Mouse (Mus musculus) heart, embryonic 16.5 days (tissue): ENCODE results near the gene Ptprg. TPM values are rescaled to one million over a fixed set of nuclear protein-coding genes. Genes with fewer than 3 reads are reported as not detected.

ENCODE experiments used
- ATAC-seq: fragments of 200-750 bp; cut with Nextera tagmentation; replicated peaks from 2 replicates; pipeline ENCODE4 v1.8.0; 2017; ENCODE audit warnings: moderate number of reproducible peaks; ENCODE audit not compliant: insufficient read depth, low FRiP score; ENCODE audit errors: extremely low read depth
- H3K27ac ChIP-seq: fragments of 300-500 bp; sonication (generic); 2 replicates; pipeline ENCODE4 v1.5.1; 2014; ENCODE audit warnings: mild to moderate bottlenecking, low read length, control low read depth, moderate library complexity
- H3K27me3 ChIP-seq: fragments of 300-500 bp; sonication (generic); 2 replicates; pipeline ENCODE4 v1.6.1; 2014; ENCODE audit warnings: low read length, mixed read lengths; ENCODE audit not compliant: control insufficient read depth, insufficient read depth
- H3K36me3 ChIP-seq: fragments of 300-500 bp; sonication (generic); 2 replicates; pipeline ENCODE4 v1.6.1; 2014; ENCODE audit not compliant: control insufficient read depth, insufficient read depth
- H3K4me1 ChIP-seq: fragments of 300-500 bp; sonication (generic); 2 replicates; pipeline ENCODE4 v1.6.1; 2014; ENCODE audit warnings: low read length, mixed read lengths; ENCODE audit not compliant: control insufficient read depth, insufficient read depth
- H3K4me2 ChIP-seq: fragments of 300-500 bp; sonication (generic); 2 replicates; pipeline ENCODE4 v1.6.1; 2014; ENCODE audit warnings: low read depth, mild to moderate bottlenecking, control low read depth, low read length
- H3K4me3 ChIP-seq: fragments of 300-500 bp; sonication (generic); 2 replicates; pipeline ENCODE4 v1.5.1; 2014; ENCODE audit warnings: mild to moderate bottlenecking, control low read depth, low read length
- H3K9ac ChIP-seq: fragments of 300-500 bp; sonication (generic); 2 replicates; pipeline ENCODE4 v1.6.1; 2014; ENCODE audit warnings: low read length, control low read depth
- H3K9me3 ChIP-seq: fragments of 300-500 bp; sonication (generic); replicated peaks from 2 replicates; pipeline ENCODE4 v1.6.1; 2016; ENCODE audit warnings: low read length; ENCODE audit not compliant: control insufficient read depth
- WGBS: fragments of 180-500 bp; shearing (Covaris S2); extraction: QIAGEN DNeasy Blood & Tissue Kit; methylation state at CpG from one replicate; pipeline ENCODE4 v1.1.7; 2014; 5-methylcytosine and 5-hydroxymethylcytosine counted together
- polyA plus RNA-seq: library from polyadenylated mRNA; unstranded; fragments of >200 nt; fragmentation: Nextera tagmentation; extraction: Ambion mirVana; gene quantifications from 2 replicates; pipeline ENCODE4 v1.2.1, GENCODE M21; 2015

Gene Ptprg
- polyA plus RNA-seq, 1 experiment from 2014 or later: 13.4 TPM

GRCm38 (mm10) chr14:11754656-11755055 is 201.3 kb downstream of the Ptprg start:
- H3K4me1 ChIP-seq: peaks cover 7% of the 10 kb centered on the region
- H3K4me2 ChIP-seq: no peak overlapping the region; the same call in 1 of the 2 replicates
- H3K36me3 ChIP-seq: no peaks in the 10 kb centered on the region
- no peaks in the 10 kb centered on the region for H3K9me3 ChIP-seq
- no peak for ATAC-seq
- 59% methylated on average over 4 of the region's 4 CpGs for WGBS
- H3K27ac ChIP-seq: 0 out of 2 replicates have a peak overlapping the region, but pooled peaks have one; percentile 25
- no peak overlapping the region for H3K4me3 ChIP-seq
- no peak overlapping the region for H3K9ac ChIP-seq
- H3K27me3 ChIP-seq: no peaks in the 10 kb centered on the region

GRCm38 (mm10) chr14:11758185-11758584 is 204.9 kb downstream of the Ptprg start:
- 84% methylated on average over 6 of the region's 6 CpGs for WGBS

GRCm38 (mm10) chr14:11759356-11759755 is 206.0 kb downstream of the Ptprg start:
- Histone ChIP-seq H3K27ac (no peak overlapping the region), H3K27me3 (no peaks in the 10 kb centered on the region), H3K4me2 (no peak overlapping the region), H3K4me1 (peaks cover 30% of the 10 kb centered on the region), H3K9ac (no peak overlapping the region), H3K4me3 (no peak overlapping the region), H3K36me3 (no peaks in the 10 kb centered on the region), H3K9me3 (no peaks in the 10 kb centered on the region)
- 73% methylated on average over 1 of the region's 1 CpGs for WGBS
- no peak for ATAC-seq

More at GRCm38 (mm10) chr14:11758185-11758584, 204.9 kb downstream of the Ptprg start:
- H3K4me3 ChIP-seq: no peak overlapping the region
- H3K4me2 ChIP-seq: no peak overlapping the region
- no peak overlapping the region for H3K27ac ChIP-seq
- H3K4me1 ChIP-seq: peaks cover 26% of the 10 kb centered on the region
- ATAC-seq: no peak
- no peak overlapping the region for H3K9ac ChIP-seq
- no peaks in the 10 kb centered on the region for H3K27me3 ChIP-seq
- no peaks in the 10 kb centered on the region for H3K36me3 ChIP-seq
- no peaks in the 10 kb centered on the region for H3K9me3 ChIP-seq

GRCm38 (mm10) chr14:11762995-11763394 is 209.7 kb downstream of the Ptprg start:
- Histone ChIP-seq H3K9ac (no peak overlapping the region), H3K27ac (no peak overlapping the region)

GRCm38 (mm10) chr14:11772736-11773135 is 219.4 kb downstream of the Ptprg start:
- no peak for ATAC-seq
- WGBS: 56% methylated on average over 5 of the region's 5 CpGs
- peaks cover 35% of the 10 kb centered on the region for H3K4me1 ChIP-seq
- no peaks in the 10 kb centered on the region for H3K9me3 ChIP-seq
- H3K27ac ChIP-seq: no peak overlapping the region
- H3K9ac ChIP-seq: no peak overlapping the region
- no peaks in the 10 kb centered on the region for H3K27me3 ChIP-seq
- H3K4me3 ChIP-seq: no peak overlapping the region
- H3K36me3 ChIP-seq: no peaks in the 10 kb centered on the region
- no peak overlapping the region for H3K4me2 ChIP-seq

More at GRCm38 (mm10) chr14:11762995-11763394, 209.7 kb downstream of the Ptprg start:
- ATAC-seq: peak; percentile 28; the same call in 1 of the 2 replicates
- Histone ChIP-seq H3K36me3 (no peaks in the 10 kb centered on the region), H3K4me1 (peaks cover 32% of the 10 kb centered on the region), H3K9me3 (no peaks in the 10 kb centered on the region), H3K4me3 (no peak overlapping the region), H3K4me2 (no peak overlapping the region), H3K27me3 (no peaks in the 10 kb centered on the region)
- 43% methylated on average over 7 of the region's 7 CpGs for WGBS

- Histone ChIP-seq H3K4me2 (no peak overlapping the region), H3K36me3 (no peaks in the 10 kb centered on the region), H3K27me3 (no peaks in the 10 kb centered on the region), H3K9me3 (no peaks in the 10 kb centered on the region), H3K27ac (peak overlapping the region; percentile 49), H3K4me3 (no peak overlapping the region), H3K9ac (no peak overlapping the region), H3K4me1 (peaks cover 38% of the 10 kb centered on the region)
- 34% methylated on average over 4 of the region's 4 CpGs for WGBS
- ATAC-seq: peak; percentile 73
Observed at GRCm38 (mm10) chr14:11774476-11775037, 221.2 kb downstream of the Ptprg start.

GRCm38 (mm10) chr14:11775204-11775603 is 221.9 kb downstream of the Ptprg start:
- Histone ChIP-seq H3K27me3 (no peaks in the 10 kb centered on the region), H3K4me3 (no peak overlapping the region), H3K27ac (peak overlapping the region; percentile 77), H3K4me1 (peaks cover 38% of the 10 kb centered on the region), H3K36me3 (no peaks in the 10 kb centered on the region), H3K4me2 (peak overlapping the region; percentile 37), H3K9ac (peak overlapping the region; percentile 60), H3K9me3 (no peaks in the 10 kb centered on the region)
- WGBS: 22% methylated on average over 11 of the region's 11 CpGs
- 0 out of 2 replicates have a peak, but pooled peaks have one; percentile 42 for ATAC-seq

- Histone ChIP-seq H3K4me1 (peaks cover 34% of the 10 kb centered on the region), H3K4me2 (no peak overlapping the region), H3K9ac (no peak overlapping the region), H3K27ac (no peak overlapping the region), H3K9me3 (no peaks in the 10 kb centered on the region), H3K27me3 (no peaks in the 10 kb centered on the region), H3K4me3 (no peak overlapping the region), H3K36me3 (no peaks in the 10 kb centered on the region)
- ATAC-seq: no peak
- 78% methylated on average over 6 of the region's 6 CpGs for WGBS
Observed at GRCm38 (mm10) chr14:11775951-11776495, 222.7 kb downstream of the Ptprg start.

GRCm38 (mm10) chr14:11776566-11776965 is 223.2 kb downstream of the Ptprg start:
- no peaks in the 10 kb centered on the region for H3K9me3 ChIP-seq
- H3K36me3 ChIP-seq: no peaks in the 10 kb centered on the region
- no peak overlapping the region for H3K27ac ChIP-seq
- no peak overlapping the region for H3K9ac ChIP-seq
- H3K27me3 ChIP-seq: no peaks in the 10 kb centered on the region
- 86% methylated on average over 6 of the region's 6 CpGs for WGBS
- ATAC-seq: no peak
- no peak overlapping the region for H3K4me2 ChIP-seq
- no peak overlapping the region for H3K4me3 ChIP-seq
- peaks cover 30% of the 10 kb centered on the region for H3K4me1 ChIP-seq
